Mouse (Mus musculus) C2C12 (cell line): Measurements from ENCODE around the gene Ctnna2.

ENCODE experiments used
- CEBPB ChIP-seq: IDR thresholded peaks from one replicate; pipeline ENCODE4 v1.6.1; 2011; ENCODE audit warnings: low read depth, mild to moderate bottlenecking, control low read depth, moderate library complexity
- CTCF ChIP-seq: IDR thresholded peaks from one replicate; pipeline ENCODE4 v1.5.1; 2011; ENCODE audit not compliant: control insufficient read depth, insufficient read depth, insufficient read length
- MAX ChIP-seq: IDR thresholded peaks from one replicate; pipeline ENCODE4 v1.6.1; 2011; ENCODE audit warnings: mild to moderate bottlenecking, control low read depth
- MYOD1 ChIP-seq: IDR thresholded peaks from one replicate; pipeline ENCODE4 v1.6.1; 2011; ENCODE audit warnings: low read depth; ENCODE audit not compliant: control insufficient read depth, insufficient read length
- MYOG ChIP-seq: IDR thresholded peaks from one replicate; pipeline ENCODE4 v1.6.1; 2011; ENCODE audit not compliant: control insufficient read depth, insufficient read length; ENCODE audit errors: extremely low read depth
- USF1 ChIP-seq: IDR thresholded peaks from one replicate; pipeline ENCODE4 v1.6.1; 2011; ENCODE audit warnings: low read depth, mild to moderate bottlenecking, control low read depth, moderate library complexity

DNA sequence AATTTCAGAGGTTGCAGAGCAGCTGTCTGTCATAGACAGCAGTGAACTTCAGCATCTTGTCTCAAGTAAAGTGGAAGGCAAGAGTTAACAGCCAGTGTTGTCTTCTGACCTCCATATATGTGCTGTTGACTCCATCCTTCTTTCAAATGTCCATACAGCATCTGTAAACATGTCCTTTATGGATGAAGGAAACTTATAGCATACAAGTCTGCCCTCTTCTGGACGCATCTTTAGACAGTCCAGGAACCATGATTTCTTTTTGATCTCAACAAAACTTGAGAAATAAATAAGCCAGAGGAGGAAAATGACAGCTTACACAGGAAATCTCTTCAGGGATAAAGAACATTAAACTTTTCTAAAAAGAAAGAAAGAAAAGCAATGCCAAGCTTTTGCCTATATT, 400.9 kb downstream of the Ctnna2 start:
- no peak for TF ChIP-seq CTCF
- TF ChIP-seq MAX = no peak
- no peak for TF ChIP-seq USF1
- no peak for TF ChIP-seq MYOG
- no peak for TF ChIP-seq MYOD1
- no peak for TF ChIP-seq CEBPB
